Mouse (Mus musculus): Measurements from ENCODE around the gene Loxl3.

GRCm38 (mm10) chr6:83033249-83034185 is at the start of gene Loxl3, which contains the start of gene Dok1:
- TF ChIP-seq CTCF (IDR thresholded peaks at IDR 0.05; ENCODE audit: borderline replicate concordance, control insufficient read depth, extremely low read depth, insufficient read depth, low read length, poor library complexity): no peak
- TF ChIP-seq POLR2A (IDR thresholded peaks at IDR 0.05; ENCODE audit: control insufficient read depth, extremely low read depth, insufficient read depth, low read length, poor library complexity): no peak
